Mouse (Mus musculus) cerebellum, postnatal 25 days (tissue): ENCODE data around the gene Nppb.

Source experiments
- DNase-seq, 2 experiments: peaks; one replicate each; pipeline ENCODE4 v3.0.0; 2021; ENCODE audit warnings: mixed read lengths in 2 of 2

The Nppb gene

DNA sequence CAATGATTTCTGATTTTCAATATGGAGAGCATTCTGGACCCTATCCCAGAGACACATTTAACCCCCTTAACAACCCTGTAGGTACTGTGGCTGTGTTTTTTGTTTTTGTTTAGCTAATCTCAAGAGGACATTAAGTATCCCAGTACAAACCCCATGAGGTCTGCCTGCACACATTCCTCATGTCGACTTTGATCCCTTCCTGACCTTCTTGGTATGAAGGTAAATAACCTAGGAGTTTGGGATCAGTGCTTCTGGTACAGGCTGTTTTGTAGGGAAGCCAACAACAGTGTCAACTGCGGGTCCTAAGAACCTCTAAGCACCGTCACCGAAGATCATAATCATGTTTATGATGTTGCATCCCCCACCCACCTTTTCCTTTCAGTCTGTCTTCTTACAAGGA is 7.9 kb upstream of the Nppb start:
- no peak for DNase-seq

DNA sequence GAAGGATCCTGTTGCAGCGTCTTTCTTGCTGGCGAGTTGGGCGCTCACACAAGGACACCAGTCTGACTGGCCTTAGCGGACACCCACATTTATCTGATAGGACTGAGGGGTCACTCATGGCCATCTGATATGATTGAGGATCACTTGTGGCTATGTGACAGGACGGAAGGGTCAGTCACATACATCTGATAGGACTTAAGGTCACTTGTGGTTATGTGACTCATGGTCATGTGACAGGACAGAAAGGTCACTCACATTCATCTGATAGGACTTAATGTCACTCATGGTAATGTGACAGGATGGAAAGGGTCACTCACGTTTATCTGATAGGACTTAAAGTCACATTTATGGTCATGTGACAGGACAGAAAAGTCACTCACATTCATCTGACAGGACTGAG is 7.2 kb upstream of the Nppb start:
- no peak for DNase-seq

DNA sequence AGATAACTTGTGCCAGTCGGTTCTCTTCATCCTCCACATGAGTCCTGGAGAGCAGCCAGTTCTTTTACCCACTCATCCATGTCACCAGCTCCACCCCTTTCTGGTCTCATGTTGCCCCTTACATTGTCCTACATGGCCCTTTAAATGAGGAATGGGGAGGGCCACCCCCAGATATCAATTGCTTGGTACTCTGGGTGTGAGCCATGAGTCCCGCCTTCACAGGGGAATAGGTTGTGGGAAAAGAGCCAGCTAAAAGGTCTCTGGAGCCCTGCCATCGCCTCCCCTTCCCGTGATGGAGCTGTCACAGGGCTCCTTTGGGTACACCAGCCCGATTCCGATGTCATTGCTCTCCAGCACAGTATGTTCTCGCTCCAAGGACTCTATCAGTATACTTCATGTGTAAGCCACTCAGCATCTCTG is 6.1 kb upstream of the Nppb start:
- DNase-seq: no peak

DNA sequence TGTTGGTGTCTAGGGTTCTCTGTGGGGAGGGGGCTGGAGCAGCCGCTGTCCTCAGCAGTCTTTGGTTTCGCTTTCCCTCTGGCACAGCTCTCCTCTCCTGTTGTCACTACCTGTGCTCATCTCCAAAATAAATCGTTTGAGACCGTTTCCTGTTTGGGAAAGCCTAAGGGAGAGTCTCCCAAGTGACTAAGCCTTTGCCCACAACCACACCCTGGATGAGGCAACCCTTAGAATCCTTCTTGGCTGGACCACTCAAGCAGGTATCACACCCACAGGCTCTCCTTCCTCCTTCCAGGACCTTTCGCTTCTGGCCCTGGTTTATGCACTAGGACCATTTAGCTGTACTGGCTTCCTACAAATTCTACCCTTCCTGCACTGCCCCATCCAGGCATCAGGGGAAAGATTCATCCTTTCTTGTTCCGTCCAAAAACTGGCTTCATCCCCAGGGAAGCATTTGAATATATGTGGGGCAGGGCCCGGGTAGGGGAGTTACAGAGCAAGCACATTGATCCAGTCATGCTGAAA is 8.0 kb downstream of the Nppb start:
- no peak for DNase-seq

DNA sequence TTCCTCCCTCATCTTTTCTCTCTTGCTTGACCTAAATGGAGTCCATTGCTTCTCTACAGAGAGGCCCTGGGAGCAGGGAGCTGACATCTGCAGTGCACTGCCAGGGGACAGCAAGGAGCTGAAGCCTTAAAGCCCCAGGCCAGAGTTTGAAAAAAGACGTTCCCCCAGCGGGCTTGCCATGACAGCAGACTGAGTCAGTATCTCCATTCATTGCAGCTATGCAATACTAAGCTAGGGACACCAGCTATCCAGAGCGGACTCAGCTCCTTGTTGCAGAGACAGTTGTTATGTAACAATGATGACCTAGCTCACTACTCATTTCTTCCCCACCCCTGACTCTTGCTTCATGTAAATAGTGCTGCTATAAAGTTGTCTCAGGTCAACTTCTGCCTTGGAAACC is 9.7 kb downstream of the Nppb start:
- no peak for DNase-seq

DNA sequence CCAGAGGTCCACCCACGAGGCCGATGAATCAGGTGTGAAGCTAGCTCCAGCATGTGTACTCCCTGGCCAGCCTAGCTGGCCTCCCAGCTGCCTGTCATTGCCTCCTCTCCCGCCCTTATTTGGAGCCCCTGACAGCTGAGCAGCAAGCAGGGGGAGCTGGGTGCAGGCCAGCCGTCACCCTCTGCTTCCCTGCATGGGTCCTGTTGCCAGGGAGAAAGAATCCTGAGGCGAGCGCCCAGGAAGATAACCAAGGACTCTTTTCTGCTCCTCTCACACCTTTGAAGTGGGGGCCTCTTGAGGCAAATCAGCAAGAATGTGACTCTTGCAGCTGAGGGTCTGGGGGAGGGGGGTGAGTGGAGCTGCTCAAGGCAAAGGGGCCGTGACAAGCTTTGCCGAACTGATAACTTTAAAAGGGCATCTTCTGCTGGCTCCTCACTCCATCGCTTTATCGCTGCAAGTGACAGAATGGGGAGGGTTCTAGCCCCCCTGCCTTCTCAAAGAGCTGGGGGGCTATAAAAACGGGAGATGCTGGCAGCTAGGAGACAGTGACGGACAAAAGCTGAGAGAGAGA is 14.7 kb downstream of the Nppb start, which contains the start of gene Nppa:
Nppa (plus strand) TSS at position 521 of the 571 bp plus-strand sequence.
- no peak for DNase-seq

DNA sequence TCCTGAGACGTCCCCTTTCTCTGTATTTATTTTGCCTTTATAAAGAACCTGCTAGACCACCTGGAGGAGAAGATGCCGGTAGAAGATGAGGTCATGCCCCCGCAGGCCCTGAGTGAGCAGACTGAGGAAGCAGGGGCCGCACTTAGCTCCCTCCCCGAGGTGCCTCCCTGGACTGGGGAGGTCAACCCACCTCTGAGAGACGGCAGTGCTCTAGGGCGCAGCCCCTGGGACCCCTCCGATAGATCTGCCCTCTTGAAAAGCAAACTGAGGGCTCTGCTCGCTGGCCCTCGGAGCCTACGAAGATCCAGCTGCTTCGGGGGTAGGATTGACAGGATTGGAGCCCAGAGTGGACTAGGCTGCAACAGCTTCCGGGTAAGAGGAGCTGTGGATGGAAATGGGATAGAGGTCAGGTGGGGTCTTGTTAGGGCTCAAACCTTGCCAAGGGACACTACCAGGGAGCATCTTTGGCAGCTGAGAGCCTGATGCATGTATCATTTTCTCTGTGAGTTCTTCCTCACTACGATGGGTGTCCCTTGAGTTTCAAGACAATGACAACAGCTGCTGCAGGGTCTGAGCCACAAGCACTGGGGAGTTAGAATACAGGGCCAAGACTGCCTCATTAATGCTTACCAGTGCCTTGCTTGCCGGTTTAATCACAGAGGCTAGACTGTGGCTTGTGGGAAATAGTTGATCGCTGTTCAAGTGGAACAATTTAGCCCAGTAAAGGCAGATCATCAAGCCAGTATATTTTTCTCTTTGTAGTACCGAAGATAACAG is 15.6 kb downstream of the Nppb start:
- no peak for DNase-seq

DNA sequence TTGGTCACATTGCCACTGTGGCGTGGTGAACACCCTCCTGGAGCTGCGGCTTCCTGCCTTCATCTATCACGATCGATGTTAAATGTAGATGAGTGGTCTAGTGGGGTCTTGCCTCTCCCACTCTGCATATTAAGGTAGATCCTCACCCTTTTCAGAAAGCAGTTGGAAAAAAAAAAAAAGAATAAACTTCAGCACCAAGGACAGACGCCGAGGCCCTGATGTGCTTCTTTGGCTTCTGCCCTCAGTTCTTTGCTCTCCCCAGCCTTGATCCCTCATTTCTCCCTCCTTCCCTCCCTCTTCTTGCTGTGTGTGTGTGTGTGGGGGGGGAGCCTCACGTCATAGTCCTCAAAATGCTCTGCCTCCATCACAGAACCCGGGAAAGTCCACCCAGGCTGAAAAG is 16.3 kb downstream of the Nppb start:
- no peak for DNase-seq

DNA sequence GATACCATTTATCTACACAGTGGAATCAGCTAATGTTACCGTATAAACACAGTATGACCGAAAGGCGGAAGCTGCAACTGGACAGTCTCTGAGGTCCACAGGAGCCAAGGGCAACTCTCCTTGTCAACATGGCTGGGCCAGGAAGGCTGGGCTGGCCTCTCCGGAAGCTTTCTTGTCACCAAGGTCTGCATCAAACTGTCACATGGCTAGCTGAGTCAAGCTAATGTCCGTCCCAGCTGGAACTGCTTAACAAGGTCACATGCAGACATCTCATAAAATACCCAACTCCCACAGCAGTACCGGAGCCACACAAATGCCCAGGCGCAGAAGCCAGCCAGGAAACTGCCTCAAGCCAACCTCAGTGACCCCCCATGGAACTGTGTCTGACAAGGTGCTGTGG is 18.8 kb downstream of the Nppb start:
- no peak for DNase-seq

DNA sequence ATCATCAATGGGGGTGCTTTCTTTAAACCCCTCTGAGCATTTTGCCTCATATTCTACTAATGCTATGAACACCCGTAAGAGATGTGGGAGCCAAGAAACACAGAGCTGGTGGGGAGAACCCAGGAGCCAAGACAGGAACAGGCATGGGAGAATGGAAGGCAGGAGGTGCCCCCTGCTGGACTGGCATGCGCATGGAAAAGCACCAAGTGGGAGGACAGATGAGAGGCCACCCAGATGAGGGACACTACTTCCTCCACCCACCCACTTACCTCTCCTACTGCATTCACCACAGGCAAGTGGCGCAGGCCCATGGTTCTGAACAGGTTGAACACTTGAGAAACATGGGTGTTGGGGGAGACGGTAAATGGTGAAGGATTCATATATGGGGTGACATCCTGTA is 22.8 kb downstream of the Nppb start:
- peak; percentile 21 to 57 for DNase-seq

DNA sequence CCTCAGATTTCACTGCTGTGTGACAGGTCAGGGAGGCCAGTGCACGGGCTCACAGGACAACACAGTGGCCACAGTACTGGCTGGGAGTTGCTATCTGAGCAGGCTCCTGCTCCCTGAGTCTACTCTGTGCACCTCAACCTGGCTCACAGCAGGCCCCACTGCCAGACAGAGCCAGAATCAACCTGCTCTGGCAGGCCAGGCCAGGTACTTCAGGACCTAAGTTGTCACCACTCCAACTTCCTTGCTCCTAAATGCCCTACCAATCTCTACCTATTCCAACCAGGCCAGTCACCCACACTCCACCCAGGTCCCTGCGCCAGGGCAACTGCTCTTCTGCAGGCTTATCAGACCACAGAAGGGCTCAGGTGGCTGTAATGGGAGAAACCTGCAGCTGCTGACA is 24.1 kb downstream of the Nppb start:
- no peak for DNase-seq

DNA sequence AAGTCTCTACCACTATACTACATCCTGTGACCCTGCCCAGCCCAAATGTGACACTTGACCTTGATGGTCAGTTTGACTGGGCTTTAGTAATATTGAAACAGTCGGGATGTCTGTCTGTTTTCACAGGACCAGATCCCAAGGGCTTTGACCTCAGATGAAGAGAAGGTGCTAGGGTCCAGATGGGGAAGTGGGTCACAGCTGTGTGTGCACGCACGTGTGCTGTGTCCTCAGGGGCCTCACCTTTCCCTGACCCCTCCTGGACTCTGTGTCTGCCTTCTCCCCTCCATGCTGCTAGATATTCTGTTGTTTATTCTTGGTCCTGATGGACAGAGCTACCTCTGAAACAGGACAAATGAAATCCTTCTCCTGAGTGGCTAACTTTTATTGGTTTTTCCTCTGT is 25.7 kb downstream of the Nppb start:
- DNase-seq: no peak

DNA sequence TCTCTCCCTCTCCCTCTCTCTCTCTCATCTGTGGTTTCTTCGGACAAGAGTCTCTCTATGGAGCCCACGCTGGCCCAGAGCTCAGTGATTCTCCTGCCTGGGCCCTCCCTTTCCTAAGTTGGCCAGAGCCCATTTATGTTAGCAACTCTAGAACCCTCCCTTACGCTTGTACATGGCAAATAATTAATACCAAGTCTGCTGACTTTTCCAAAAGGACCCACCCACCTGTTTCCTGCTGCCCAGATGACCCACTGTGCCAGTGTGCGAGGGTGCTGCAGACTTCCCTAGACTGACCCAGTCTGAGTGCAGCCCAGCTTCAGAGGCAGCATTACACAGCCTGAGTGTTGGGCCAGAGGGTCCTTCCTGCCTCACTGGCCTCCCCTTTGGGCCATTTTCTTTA is 26.6 kb downstream of the Nppb start:
- no peak for DNase-seq

DNA sequence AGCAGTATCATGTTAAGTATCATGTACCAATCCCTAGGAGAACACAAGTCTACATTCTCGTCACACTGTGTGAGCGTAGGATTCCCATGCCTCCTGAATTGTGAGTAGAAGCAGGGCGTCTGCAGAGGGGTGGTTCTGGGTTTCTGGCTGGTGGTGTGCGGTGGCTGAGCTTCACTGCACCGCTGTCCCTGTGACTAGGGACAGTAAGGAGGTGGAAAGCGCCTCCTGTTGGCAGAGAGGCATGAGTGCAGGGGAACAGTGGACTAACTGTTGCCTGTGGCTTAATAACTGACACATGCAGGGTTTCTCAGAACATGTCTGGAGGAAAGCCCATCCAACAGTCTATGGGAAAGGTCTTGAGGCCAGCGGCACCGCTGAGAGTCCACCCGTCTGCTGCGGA is 29.8 kb downstream of the Nppb start:
- no peak for DNase-seq

DNA sequence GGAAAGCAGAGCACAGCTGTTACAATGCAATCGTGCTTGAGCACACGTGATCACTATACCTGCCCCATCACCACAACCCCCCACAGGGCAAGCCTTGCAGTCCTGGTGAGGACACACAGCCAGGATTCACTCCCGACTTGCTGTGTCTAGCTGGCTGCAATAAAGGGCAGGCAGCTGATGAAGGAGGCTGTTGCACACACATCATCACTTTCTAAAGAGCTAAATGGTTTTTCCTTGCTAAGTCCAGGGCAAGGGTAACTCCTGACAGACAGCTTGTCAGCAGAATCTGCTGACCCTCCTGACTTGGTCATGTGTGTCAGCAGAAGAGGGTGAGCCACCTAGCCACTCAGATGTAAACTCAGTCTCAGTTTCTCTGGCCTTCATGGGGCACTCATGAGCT is 31.4 kb downstream of the Nppb start:
- no peak for DNase-seq

DNA sequence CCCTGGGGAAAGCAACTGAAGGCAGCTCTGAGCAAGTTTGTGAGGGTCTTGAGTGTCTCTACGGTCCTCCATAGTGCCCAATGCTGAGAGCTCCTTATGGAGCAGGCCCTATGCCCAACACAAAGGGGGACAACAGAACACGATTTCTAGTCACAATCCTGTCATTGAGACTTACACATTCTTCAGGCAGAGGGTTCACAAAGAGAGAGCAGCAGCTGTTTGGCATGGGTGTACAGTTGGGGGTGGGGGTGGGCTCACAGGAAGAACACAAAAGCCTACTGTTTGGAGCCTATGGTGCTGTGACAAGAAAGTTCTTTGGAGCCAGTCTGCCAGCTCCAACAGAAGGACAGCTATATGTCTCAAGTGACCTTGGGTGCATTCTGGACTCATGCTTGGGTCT is 32.8 kb downstream of the Nppb start:
- DNase-seq: no peak

DNA sequence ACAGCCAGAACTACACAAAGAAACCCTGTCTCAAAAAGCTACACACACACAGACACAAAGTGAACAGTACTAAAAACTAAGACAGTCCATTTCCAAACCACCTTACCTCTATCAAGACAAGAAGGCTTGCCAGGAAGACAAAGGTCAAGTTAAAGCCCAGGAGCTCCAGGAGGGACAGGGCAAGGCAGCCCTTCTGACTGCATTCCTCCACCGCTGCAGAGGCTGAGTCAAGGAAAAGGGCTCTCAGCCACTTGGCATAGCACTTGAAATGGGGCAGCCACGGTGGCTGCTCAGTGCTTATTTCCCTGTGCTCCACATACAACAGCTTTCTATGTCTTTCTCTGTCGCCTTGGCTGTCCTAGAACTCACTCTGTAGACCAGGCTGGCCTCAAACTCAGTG is 38.4 kb downstream of the Nppb start:
- no peak for DNase-seq

DNA sequence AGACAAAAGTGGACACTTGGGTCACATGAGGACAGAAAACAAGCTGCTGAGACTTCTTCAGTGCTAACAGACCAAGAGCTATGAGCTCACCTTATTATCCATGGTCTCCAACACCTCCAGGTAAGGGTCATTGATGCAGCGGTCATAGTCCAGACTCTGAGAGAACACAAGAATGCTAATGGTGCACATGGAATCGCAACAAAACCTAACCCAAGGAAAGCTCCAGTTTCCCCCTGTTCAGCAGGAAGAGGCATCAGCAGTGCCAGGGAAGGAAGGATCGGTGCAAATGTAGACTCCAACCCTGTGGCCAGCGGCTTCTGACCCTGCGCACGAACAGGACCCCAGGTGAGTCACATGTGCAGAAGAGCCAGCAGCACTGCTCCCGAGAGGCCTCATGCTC is 43.7 kb downstream of the Nppb start:
- DNase-seq: no peak

DNA sequence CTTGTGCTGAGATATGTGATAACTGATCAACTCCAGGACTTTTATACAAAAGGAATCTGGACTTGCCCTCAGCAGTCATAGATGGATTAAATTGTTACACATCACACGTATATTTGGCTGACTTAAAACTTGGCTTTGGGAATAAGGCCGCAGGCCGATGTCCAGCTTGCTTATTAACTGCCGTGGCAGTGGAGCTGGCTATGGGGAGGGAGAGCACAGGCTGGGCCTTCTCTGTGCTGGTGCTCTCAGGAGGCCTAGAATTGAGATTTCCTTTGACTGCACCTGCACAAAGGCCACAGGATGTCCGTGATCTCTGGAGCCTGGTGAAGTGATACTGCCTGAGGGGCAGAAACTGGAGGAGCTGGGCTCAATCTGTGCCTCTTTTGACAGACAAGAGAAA is 44.9 kb downstream of the Nppb start:
- no peak for DNase-seq

DNA sequence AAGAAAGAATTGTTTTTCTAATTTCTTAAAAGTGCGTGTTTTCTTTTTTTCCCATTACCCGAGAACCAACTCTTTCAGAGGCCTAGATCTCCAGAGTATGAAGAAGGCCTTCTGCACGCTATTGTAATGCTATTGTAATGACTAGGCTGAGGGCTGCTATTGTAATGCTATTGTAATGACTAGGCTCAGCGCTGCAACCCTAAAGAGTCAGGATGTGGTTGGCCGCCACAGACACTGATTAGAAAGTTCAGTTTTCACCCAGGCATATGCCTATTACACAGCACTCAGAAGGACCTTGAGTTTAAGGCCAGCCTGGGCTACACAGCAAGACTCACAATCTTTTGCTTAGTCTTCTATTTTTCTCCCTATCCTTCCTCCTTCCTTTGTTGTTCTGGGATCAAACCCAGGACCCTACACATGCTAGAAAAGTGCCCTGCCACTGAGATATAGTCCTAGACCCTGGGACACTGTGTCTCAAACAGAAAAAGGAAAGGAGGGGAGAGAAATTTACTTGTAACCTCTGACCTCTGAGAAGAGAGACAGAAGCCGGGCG is 48.3 kb downstream of the Nppb start:
- no peak for DNase-seq

DNA sequence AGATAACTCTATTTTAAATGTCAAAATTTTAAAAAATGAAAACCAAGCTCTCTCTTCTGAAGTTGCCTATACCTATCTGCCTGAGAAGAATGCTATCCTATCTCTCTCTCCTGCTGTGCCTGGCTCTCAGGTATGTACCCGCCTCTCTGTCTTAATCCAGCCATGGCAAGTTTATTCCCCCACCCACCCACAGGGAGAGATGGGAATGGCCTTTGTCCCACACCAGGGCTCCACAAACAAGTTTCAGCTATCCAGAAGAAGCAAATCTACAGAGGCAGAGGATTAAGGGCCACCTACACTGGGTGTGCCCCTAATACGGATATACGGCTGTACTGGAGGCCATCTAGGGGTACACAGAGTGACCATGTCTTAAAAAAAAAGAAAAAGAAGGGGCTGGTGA is 49.9 kb downstream of the Nppb start:
- no peak for DNase-seq
